Mouse (Mus musculus) cortical plate, adult 2 months (tissue): Measurements from ENCODE around the gene Samd4b. TPM values are rescaled to one million over a fixed set of nuclear protein-coding genes. Genes with fewer than 3 reads are reported as not detected.
A peak's percentile ranks its signal among the peaks of the same experiment; 100 is the strongest.

Experiments used
- H3K27ac ChIP-seq: fragments of 200-500 bp; 2 replicates; pipeline ENCODE4 v1.5.1; 2012; ENCODE audit warnings: low read length, control low read depth, inconsistent platforms; ENCODE audit not compliant: insufficient read depth
- H3K4me1 ChIP-seq: fragments of 200-500 bp; 2 replicates; pipeline ENCODE4 v1.6.1; 2011; ENCODE audit warnings: low read length; ENCODE audit not compliant: control insufficient read depth, insufficient read depth
- H3K4me3 ChIP-seq: fragments of 200-500 bp; 2 replicates; pipeline ENCODE4 v1.5.1; 2011; ENCODE audit warnings: mild to moderate bottlenecking, low read length, control low read depth; ENCODE audit not compliant: insufficient read depth
- CTCF ChIP-seq: fragments of 200-500 bp; IDR thresholded peaks from 2 replicates; pipeline ENCODE4 v1.5.1; 2011; ENCODE audit warnings: mild to moderate bottlenecking, control low read depth, low read length; ENCODE audit not compliant: insufficient read depth; ENCODE audit errors: extremely low read depth
- POLR2A ChIP-seq: fragments of 200-500 bp; IDR thresholded peaks from 2 replicates; pipeline ENCODE4 v1.6.1; 2011; ENCODE audit warnings: mild to moderate bottlenecking, low read length, control low read depth; ENCODE audit not compliant: insufficient read depth; ENCODE audit errors: extremely low read depth
- polyA plus RNA-seq: library from polyadenylated mRNA; depleted of rRNA; stranded (reverse); fragments of >200 nt; gene quantifications from 2 replicates; pipeline ENCODE4 v1.2.3, GENCODE M21; 2012

The Samd4b gene
- polyA plus RNA-seq, 1 experiment, result 63.8 TPM

GRCm38 (mm10) chr7:28432252-28432651 is 165.7 kb downstream of the Samd4b start:
- TF ChIP-seq CTCF (no peak), POLR2A (no peak)
- peaks cover 3% of the 10 kb centered on the region; the same call in 1 of the 2 replicates for H3K4me1 ChIP-seq
- no peak overlapping the region for H3K4me3 ChIP-seq
- no peak overlapping the region for H3K27ac ChIP-seq

GRCm38 (mm10) chr7:28430512-28430911 is 167.4 kb downstream of the Samd4b start:
- Histone ChIP-seq H3K4me3 (no peak overlapping the region), H3K27ac (no peak overlapping the region), H3K4me1 (peaks cover 4% of the 10 kb centered on the region; the same call in 1 of the 2 replicates)
- TF ChIP-seq CTCF (no peak), POLR2A (no peak)

- Histone ChIP-seq H3K4me1 (peaks cover 4% of the 10 kb centered on the region; the same call in 1 of the 2 replicates), H3K4me3 (no peak overlapping the region)
- TF ChIP-seq CTCF, result no peak
- no peak for TF ChIP-seq POLR2A
Measured at GRCm38 (mm10) chr7:28427738-28428137, 170.2 kb downstream of the Samd4b start.

GRCm38 (mm10) chr7:28423018-28423417 is 174.9 kb downstream of the Samd4b start:
- TF ChIP-seq CTCF, result no peak
- no peak for TF ChIP-seq POLR2A
- Histone ChIP-seq H3K4me1 (peaks cover 3% of the 10 kb centered on the region; the same call in 1 of the 2 replicates), H3K27ac (no peak overlapping the region), H3K4me3 (no peak overlapping the region)

More at GRCm38 (mm10) chr7:28427738-28428137, 170.2 kb downstream of the Samd4b start:
- no peak overlapping the region for H3K27ac ChIP-seq

GRCm38 (mm10) chr7:28419416-28419815 is 178.5 kb downstream of the Samd4b start:
- H3K27ac ChIP-seq, result no peak overlapping the region
- H3K4me1 ChIP-seq, result peaks cover 2% of the 10 kb centered on the region; the same call in 1 of the 2 replicates
- H3K4me3 ChIP-seq, result no peak overlapping the region
- no peak for TF ChIP-seq CTCF
- TF ChIP-seq POLR2A, result no peak

- no peak overlapping the region for H3K4me3 ChIP-seq
- TF ChIP-seq POLR2A (no peak), CTCF (no peak)
- peaks cover 2% of the 10 kb centered on the region; the same call in 1 of the 2 replicates for H3K4me1 ChIP-seq
- H3K27ac ChIP-seq, result no peak overlapping the region
Measured at GRCm38 (mm10) chr7:28418096-28418670, 179.8 kb downstream of the Samd4b start.

- no peak overlapping the region for H3K27ac ChIP-seq
- H3K4me1 ChIP-seq, result peaks cover 2% of the 10 kb centered on the region; the same call in 1 of the 2 replicates
- no peak overlapping the region for H3K4me3 ChIP-seq
- no peak for TF ChIP-seq POLR2A
- TF ChIP-seq CTCF, result no peak
Measured at GRCm38 (mm10) chr7:28417368-28417767, 180.6 kb downstream of the Samd4b start.

- no peak overlapping the region for H3K27ac ChIP-seq
- TF ChIP-seq POLR2A (no peak), CTCF (no peak)
- H3K4me3 ChIP-seq, result no peak overlapping the region
- no peaks in the 10 kb centered on the region; the same call in 1 of the 2 replicates for H3K4me1 ChIP-seq
Measured at GRCm38 (mm10) chr7:28412826-28413225, 185.1 kb downstream of the Samd4b start.

GRCm38 (mm10) chr7:28410841-28411475 is 187.0 kb downstream of the Samd4b start:
- Histone ChIP-seq H3K27ac (peak overlapping the region; percentile 29; the same call in 1 of the 2 replicates), H3K4me1 (no peaks in the 10 kb centered on the region; the same call in 1 of the 2 replicates), H3K4me3 (no peak overlapping the region)
- TF ChIP-seq POLR2A (no peak), CTCF (no peak)

- Histone ChIP-seq H3K27ac (no peak overlapping the region), H3K4me3 (no peak overlapping the region), H3K4me1 (no peaks in the 10 kb centered on the region)
- TF ChIP-seq CTCF (no peak), POLR2A (no peak)
Measured at GRCm38 (mm10) chr7:28401942-28402341, 196.0 kb downstream of the Samd4b start.
